Mouse (Mus musculus) hindbrain, embryonic 13.5 days (tissue): Measurements from ENCODE around the gene Pnpla5. TPM values are rescaled to one million over a fixed set of nuclear protein-coding genes. Genes with fewer than 3 reads are reported as not detected.
A peak's percentile ranks its signal among the peaks of the same experiment; 100 is the strongest.
"Not testable (repeated sequence)": the region's sequence is repeated elsewhere in the genome, so short reads cannot be mapped to it uniquely, and the experiment has no call there.

ENCODE experiments used
- ATAC-seq: fragments of 200-750 bp; cut with Nextera tagmentation; 2 replicates; pipeline ENCODE4 v1.8.0; 2017; ENCODE audit warnings: moderate TSS enrichment; ENCODE audit not compliant: low FRiP score
- H3K27ac ChIP-seq: fragments of 300-500 bp; sonication (generic); 2 replicates; pipeline ENCODE4 v1.5.1; 2015; ENCODE audit warnings: inconsistent platforms, mild to moderate bottlenecking, moderate library complexity
- H3K27me3 ChIP-seq: fragments of 300-500 bp; sonication (generic); 2 replicates; pipeline ENCODE4 v1.6.1; 2015; ENCODE audit warnings: mild to moderate bottlenecking, inconsistent platforms
- H3K36me3 ChIP-seq: fragments of 300-500 bp; sonication (generic); 2 replicates; pipeline ENCODE4 v1.6.1; 2015; ENCODE audit warnings: mild to moderate bottlenecking, inconsistent platforms
- H3K4me1 ChIP-seq: fragments of 300-500 bp; sonication (generic); replicated peaks from 2 replicates; pipeline ENCODE4 v1.6.1; 2015; ENCODE audit warnings: inconsistent platforms
- H3K4me2 ChIP-seq: fragments of 300-500 bp; sonication (generic); 2 replicates; pipeline ENCODE4 v1.6.1; 2015; ENCODE audit warnings: inconsistent platforms, mild to moderate bottlenecking, moderate library complexity
- H3K4me3 ChIP-seq: fragments of 300-500 bp; sonication (generic); 2 replicates; pipeline ENCODE4 v1.5.1; 2015; ENCODE audit warnings: mild to moderate bottlenecking, inconsistent platforms
- H3K9ac ChIP-seq: fragments of 300-500 bp; sonication (generic); 2 replicates; pipeline ENCODE4 v1.6.1; 2015; ENCODE audit warnings: mild to moderate bottlenecking, inconsistent platforms
- H3K9me3 ChIP-seq: fragments of 300-500 bp; sonication (generic); 2 replicates; pipeline ENCODE4 v1.6.1; 2016; ENCODE audit warnings: inconsistent platforms
- WGBS: fragments of 180-500 bp; shearing (Covaris S2); methylation state at CpG from one replicate; pipeline ENCODE4 v1.1.7; 2015; 5-methylcytosine and 5-hydroxymethylcytosine counted together
- polyA plus RNA-seq: library from polyadenylated mRNA; unstranded; fragments of >200 nt; fragmentation: Nextera tagmentation; extraction: Ambion mirVana; gene quantifications from 2 replicates; pipeline ENCODE4 v1.2.1, GENCODE M21; 2015

The Pnpla5 gene
- polyA plus RNA-seq, 1 experiment from 2014 or later = not detected

- Histone ChIP-seq H3K4me1 (no peaks in the 10 kb centered on the region), H3K9me3 (no peaks in the 10 kb centered on the region; the same call in 1 of the 2 replicates), H3K36me3 (no peaks in the 10 kb centered on the region), H3K27ac (no peak overlapping the region), H3K27me3 (0 out of 2 replicates have a peak, but pooled peaks cover 6% of the 10 kb centered on the region), H3K9ac (no peak overlapping the region), H3K4me3 (no peak overlapping the region), H3K4me2 (no peak overlapping the region)
- ATAC-seq = no peak
- 83% methylated on average over 6 of the region's 6 CpGs for WGBS
Observed at GRCm38 (mm10) chr15:84113873-84114272, 9.1 kb downstream of the Pnpla5 start.

- Histone ChIP-seq H3K4me2 (no peak overlapping the region), H3K4me1 (peaks cover 24% of the 10 kb centered on the region), H3K4me3 (no peak overlapping the region), H3K9ac (no peak overlapping the region), H3K27ac (no peak overlapping the region), H3K9me3 (no peaks in the 10 kb centered on the region), H3K27me3 (peaks cover 38% of the 10 kb centered on the region), H3K36me3 (no peaks in the 10 kb centered on the region)
- ATAC-seq = no peak
- 8% methylated on average over 13 of the region's 13 CpGs for WGBS
Observed at GRCm38 (mm10) chr15:84108899-84109298, 14.1 kb downstream of the Pnpla5 start.

- ATAC-seq = peak; percentile 36; the same call in 1 of the 2 replicates
- H3K27ac ChIP-seq = peak overlapping the region; percentile 74
- peak overlapping the region; percentile 66 for H3K4me3 ChIP-seq
- H3K4me1 ChIP-seq = peaks cover 34% of the 10 kb centered on the region
- no peaks in the 10 kb centered on the region for H3K36me3 ChIP-seq
- no peaks in the 10 kb centered on the region for H3K9me3 ChIP-seq
- WGBS = 11% methylated on average over 11 of the region's 12 CpGs
- peak overlapping the region; percentile 72 for H3K4me2 ChIP-seq
- H3K27me3 ChIP-seq = peaks cover 33% of the 10 kb centered on the region
- H3K9ac ChIP-seq = peak overlapping the region; percentile 80
Observed at GRCm38 (mm10) chr15:84105924-84106500, 17.0 kb downstream of the Pnpla5 start.

GRCm38 (mm10) chr15:84105105-84105923 is 17.7 kb downstream of the Pnpla5 start, which contains the start of gene Sult4a1:
Gene Sult4a1, minus strand, starts transcription at chr15:84105754.
- Histone ChIP-seq H3K27ac (peak within 1 kb of the TSS; percentile 74), H3K9me3 (no peaks in the 10 kb centered on the region), H3K36me3 (no peaks in the 10 kb centered on the region), H3K27me3 (peaks cover 33% of the 10 kb centered on the region), H3K4me3 (peak within 1 kb of the TSS; percentile 66), H3K4me2 (peak within 1 kb of the TSS; percentile 72), H3K4me1 (peaks cover 34% of the 10 kb centered on the region), H3K9ac (peak within 1 kb of the TSS; percentile 80)
- 1% methylated on average over 77 of the region's 77 CpGs for WGBS
- peak; percentile 58 for ATAC-seq

DNA sequence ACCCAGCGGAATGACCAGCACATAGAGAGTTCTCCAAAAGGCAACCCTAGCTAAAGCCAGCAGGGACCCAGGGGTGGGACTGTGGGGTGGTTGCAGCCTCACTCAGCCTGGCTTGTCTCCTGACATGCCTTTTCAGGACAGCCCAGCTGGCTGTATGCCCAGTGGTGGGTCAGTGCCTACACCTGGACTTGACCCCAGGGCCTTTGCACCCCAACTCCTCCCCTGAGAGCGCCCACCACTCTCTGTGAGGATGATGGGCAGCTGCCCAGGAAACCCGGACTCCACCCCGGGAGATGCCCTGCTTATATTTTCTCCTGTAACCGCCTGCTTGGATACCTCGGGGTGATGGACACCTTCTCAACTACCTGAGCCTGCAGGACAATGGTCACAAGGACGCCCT is 18.3 kb downstream of the Pnpla5 start:
- peaks cover 34% of the 10 kb centered on the region for H3K4me1 ChIP-seq
- peaks cover 33% of the 10 kb centered on the region for H3K27me3 ChIP-seq
- H3K9me3 ChIP-seq = no peaks in the 10 kb centered on the region
- no peaks in the 10 kb centered on the region for H3K36me3 ChIP-seq
- WGBS = 83% methylated on average over 7 of the region's 7 CpGs
- no peak overlapping the region for H3K27ac ChIP-seq
- peak overlapping the region; percentile 66 for H3K4me3 ChIP-seq
- no peak for ATAC-seq
- H3K9ac ChIP-seq = peak overlapping the region; percentile 80
- peak overlapping the region; percentile 72 for H3K4me2 ChIP-seq

DNA sequence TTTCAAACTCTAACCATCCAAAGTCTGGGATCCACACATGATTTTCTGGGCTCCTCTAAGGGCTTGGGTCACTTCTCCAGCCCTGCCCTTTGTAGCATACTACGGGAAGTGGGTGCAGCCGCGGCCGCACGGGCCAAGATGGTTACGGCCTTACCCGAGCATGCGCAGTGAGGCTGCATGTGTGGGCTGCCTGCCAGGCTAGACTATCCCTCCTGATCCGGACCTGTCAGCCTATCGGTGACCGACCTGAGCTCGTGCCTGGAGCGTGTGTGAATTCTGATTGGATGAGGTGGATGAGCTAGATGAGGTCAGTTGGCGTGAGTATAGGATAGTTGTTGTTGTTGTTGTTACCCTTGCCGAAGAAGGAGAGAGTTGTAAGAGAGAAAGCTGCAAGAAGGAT is 25.4 kb downstream of the Pnpla5 start:
- not testable (repeated sequence) for H3K27ac ChIP-seq, H3K27me3 ChIP-seq, H3K9me3 ChIP-seq, H3K36me3 ChIP-seq, H3K4me3 ChIP-seq, H3K9ac ChIP-seq, ATAC-seq, H3K4me2 ChIP-seq, H3K4me1 ChIP-seq
- WGBS = 92% methylated on average over 15 of the region's 15 CpGs

GRCm38 (mm10) chr15:84096051-84096450 is 26.9 kb downstream of the Pnpla5 start:
- Histone ChIP-seq H3K9me3 (no peaks in the 10 kb centered on the region), H3K4me1 (peaks cover 6% of the 10 kb centered on the region), H3K4me3 (no peak overlapping the region), H3K4me2 (no peak overlapping the region), H3K36me3 (peaks cover 9% of the 10 kb centered on the region), H3K9ac (no peak overlapping the region), H3K27me3 (no peaks in the 10 kb centered on the region), H3K27ac (no peak overlapping the region)
- 93% methylated on average over 8 of the region's 8 CpGs for WGBS
- ATAC-seq = no peak

- Histone ChIP-seq H3K4me3 (no peak overlapping the region), H3K4me1 (peaks cover 6% of the 10 kb centered on the region), H3K4me2 (no peak overlapping the region), H3K27me3 (no peaks in the 10 kb centered on the region), H3K27ac (0 out of 2 replicates have a peak overlapping the region, but pooled peaks have one; percentile 30), H3K9ac (no peak overlapping the region), H3K9me3 (no peaks in the 10 kb centered on the region), H3K36me3 (peaks cover 20% of the 10 kb centered on the region)
- 68% methylated on average over 7 of the region's 7 CpGs for WGBS
- ATAC-seq = no peak
Observed at GRCm38 (mm10) chr15:84094921-84095320, 28.1 kb downstream of the Pnpla5 start.

GRCm38 (mm10) chr15:84086775-84087174 is 36.2 kb downstream of the Pnpla5 start:
- Histone ChIP-seq H3K4me3 (no peak overlapping the region), H3K36me3 (peaks cover 38% of the 10 kb centered on the region), H3K9ac (no peak overlapping the region), H3K27ac (no peak overlapping the region), H3K4me1 (peaks cover 7% of the 10 kb centered on the region; the same call in 1 of the 2 replicates), H3K9me3 (no peaks in the 10 kb centered on the region), H3K27me3 (no peaks in the 10 kb centered on the region), H3K4me2 (no peak overlapping the region)
- 39% methylated on average over 9 of the region's 9 CpGs for WGBS
- ATAC-seq = no peak

DNA sequence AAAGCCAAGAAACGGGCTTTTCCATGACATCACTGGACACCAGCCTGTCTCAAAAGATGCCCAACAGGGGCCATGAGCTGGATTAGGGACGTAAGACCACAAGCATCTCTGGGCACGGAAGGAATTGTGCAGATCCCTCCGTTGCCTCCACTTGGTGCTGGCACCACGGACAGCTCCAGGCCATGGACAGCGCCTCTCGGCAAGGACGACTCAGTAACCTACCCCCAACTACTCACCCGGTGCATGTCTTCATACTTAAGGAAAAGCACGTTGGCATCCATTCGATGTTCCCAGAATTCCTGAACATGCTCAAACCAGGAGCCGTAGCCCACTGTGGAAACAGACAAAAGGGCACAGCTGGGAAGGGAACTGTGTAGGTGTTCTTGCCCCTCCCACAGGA is 36.6 kb downstream of the Pnpla5 start:
- H3K9me3 ChIP-seq = no peaks in the 10 kb centered on the region
- peaks cover 7% of the 10 kb centered on the region; the same call in 1 of the 2 replicates for H3K4me1 ChIP-seq
- peaks cover 38% of the 10 kb centered on the region for H3K36me3 ChIP-seq
- H3K27me3 ChIP-seq = no peaks in the 10 kb centered on the region
- no peak for ATAC-seq
- H3K27ac ChIP-seq = no peak overlapping the region
- H3K4me3 ChIP-seq = no peak overlapping the region
- no peak overlapping the region for H3K4me2 ChIP-seq
- H3K9ac ChIP-seq = no peak overlapping the region
- 31% methylated on average over 12 of the region's 12 CpGs for WGBS

DNA sequence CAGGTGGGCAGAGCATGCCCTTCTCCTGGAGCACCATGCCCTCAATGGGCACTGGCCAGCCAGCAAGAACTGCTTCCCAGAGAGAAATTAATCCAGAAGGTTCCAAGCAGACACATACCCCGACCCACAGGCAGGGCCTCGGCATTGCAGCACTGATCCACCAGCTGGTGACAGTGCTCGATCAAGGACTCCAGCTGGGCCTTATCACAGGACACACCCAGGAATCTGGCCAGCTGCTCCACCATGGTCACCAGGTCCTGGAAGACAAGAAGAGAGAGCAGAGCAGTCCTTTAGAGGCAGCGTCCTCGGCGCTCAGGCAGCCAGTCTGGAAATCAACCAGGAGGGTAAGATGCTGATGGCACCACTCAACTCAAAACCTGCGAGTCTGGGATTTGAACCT is 42.9 kb downstream of the Pnpla5 start:
- H3K9me3 ChIP-seq = no peaks in the 10 kb centered on the region
- peaks cover 5% of the 10 kb centered on the region; the same call in 1 of the 2 replicates for H3K4me1 ChIP-seq
- WGBS = 81% methylated on average over 7 of the region's 7 CpGs
- H3K9ac ChIP-seq = no peak overlapping the region
- ATAC-seq = no peak
- H3K4me3 ChIP-seq = no peak overlapping the region
- no peak overlapping the region for H3K27ac ChIP-seq
- peaks cover 15% of the 10 kb centered on the region for H3K27me3 ChIP-seq
- peaks cover 34% of the 10 kb centered on the region for H3K36me3 ChIP-seq
- no peak overlapping the region for H3K4me2 ChIP-seq

DNA sequence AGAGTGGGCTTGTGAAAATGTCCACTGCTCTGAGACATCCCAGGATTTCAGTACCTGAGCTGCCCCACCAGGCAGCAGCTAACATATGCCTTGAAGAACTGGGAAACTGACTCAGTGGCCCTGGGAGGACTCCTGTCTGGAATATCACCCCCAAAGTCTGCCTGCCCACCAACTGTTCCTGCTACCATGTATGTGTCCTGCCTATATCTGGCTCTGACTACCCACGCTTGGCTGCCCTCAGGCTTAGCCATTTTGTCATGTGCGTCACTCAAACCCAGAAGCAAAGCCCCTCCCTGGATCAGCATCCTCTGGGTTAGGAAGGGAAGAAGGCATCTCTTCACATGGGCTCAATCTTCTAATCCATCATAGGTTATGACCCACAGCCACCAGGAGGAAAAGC is 43.5 kb downstream of the Pnpla5 start:
- no peak for ATAC-seq
- WGBS = 86% methylated on average over 2 of the region's 2 CpGs
- no peaks in the 10 kb centered on the region for H3K9me3 ChIP-seq
- peaks cover 34% of the 10 kb centered on the region for H3K36me3 ChIP-seq
- H3K4me2 ChIP-seq = no peak overlapping the region
- peaks cover 11% of the 10 kb centered on the region for H3K4me1 ChIP-seq
- no peak overlapping the region for H3K27ac ChIP-seq
- no peak overlapping the region for H3K4me3 ChIP-seq
- no peak overlapping the region for H3K9ac ChIP-seq
- H3K27me3 ChIP-seq = peaks cover 21% of the 10 kb centered on the region
